Mouse (Mus musculus) neutrophil, adult 5-6 weeks (primary cell): ENCODE measurements around the gene Plekhm3. TPM values are rescaled to one million over a fixed set of nuclear protein-coding genes. Genes with fewer than 3 reads are reported as not detected.
A peak's percentile ranks its signal among the peaks of the same experiment; 100 is the strongest.
"Not testable (repeated sequence)": the region's sequence is repeated elsewhere in the genome, so short reads cannot be mapped to it uniquely, and the experiment has no call there.

Experiments
- ATAC-seq: fragments of 151-379, 151-347 bp; 2 replicates; pipeline ENCODE4 v1.8.0; 2017; ENCODE audit warnings: mild to moderate bottlenecking, moderate TSS enrichment; ENCODE audit not compliant: insufficient number of reproducible peaks, poor library complexity, low FRiP score, severe bottlenecking; ENCODE audit errors: extremely low read depth
- total RNA-seq: library from RNA; stranded (forward); fragments of 200-1000 nt; gene quantifications from 2 replicates; pipeline ENCODE4 v1.2.3, GENCODE M21; 2017

Gene Plekhm3
- 60.1 and 63.2 TPM in 2 replicates for total RNA-seq

- ATAC-seq, result peak; percentile 60
Measured at GRCm38 (mm10) chr1:64956479-64956961, at the start of gene Plekhm3. Plekhm3 (minus strand) TSS chr1:64956824.

- no peak for ATAC-seq
Measured at GRCm38 (mm10) chr1:65005575-65005974, 49.0 kb upstream of the Plekhm3 start.

GRCm38 (mm10) chr1:65004526-65004925 is 47.9 kb upstream of the Plekhm3 start:
- no peak for ATAC-seq

GRCm38 (mm10) chr1:64993206-64993605 is 36.6 kb upstream of the Plekhm3 start:
- ATAC-seq, result no peak

DNA sequence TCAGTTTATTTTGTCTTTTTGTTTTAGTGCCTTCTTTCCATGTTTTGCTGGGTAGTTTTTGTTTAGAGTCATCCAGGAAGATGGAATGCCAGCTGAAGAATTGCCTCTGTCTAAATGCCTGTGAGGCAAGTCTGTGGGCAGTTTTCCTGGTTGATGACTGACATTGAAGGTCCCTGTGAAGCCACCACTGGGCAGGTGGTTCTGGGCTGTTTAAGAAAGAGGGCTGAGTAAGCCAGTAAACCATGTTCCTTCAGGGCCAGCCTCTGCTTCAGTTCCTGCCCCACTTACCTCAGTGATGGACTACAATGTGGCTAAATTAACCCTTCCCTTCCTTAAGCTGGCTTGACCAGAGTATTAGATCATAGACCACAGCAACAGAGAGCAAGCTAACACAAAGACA is 31.6 kb upstream of the Plekhm3 start:
- no peak for ATAC-seq

DNA sequence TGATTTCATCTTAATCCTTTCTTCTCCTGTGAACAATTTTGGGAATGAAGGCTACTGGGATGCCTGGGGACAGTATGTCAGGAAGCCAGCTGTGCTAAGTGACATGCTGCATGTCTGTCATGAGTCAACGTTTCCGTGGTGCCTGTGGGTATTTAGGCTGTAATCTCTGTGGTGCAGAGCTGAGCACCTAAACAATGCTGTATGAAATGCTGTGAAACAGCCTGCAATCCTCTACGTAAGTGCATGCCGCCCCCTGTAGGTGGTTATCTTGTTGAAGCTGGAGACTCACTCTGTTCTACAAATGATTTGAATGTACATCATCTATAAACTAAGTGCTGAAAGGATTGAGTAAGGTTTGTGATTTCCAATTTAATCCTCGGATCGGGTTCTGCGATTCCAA is 29.5 kb upstream of the Plekhm3 start:
- peak; percentile 85 for ATAC-seq

DNA sequence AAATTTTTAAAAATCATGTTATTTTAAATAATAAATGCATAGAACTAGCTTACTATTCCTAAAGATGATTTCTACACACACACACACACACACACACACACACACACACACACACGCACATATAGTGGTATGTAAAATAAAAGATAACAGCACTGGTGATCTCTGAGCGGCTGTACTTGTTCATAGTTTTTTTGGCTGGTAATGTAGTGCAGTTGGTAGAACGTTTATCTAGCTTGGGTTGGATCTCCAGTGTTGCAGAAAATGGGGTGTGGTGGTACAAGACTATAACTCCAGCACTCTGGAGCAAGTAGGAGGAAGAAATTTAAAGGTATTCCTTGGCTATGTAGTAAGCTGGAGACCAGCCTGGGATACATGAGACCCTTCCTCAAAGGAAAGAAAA is 26.6 kb upstream of the Plekhm3 start:
- ATAC-seq, result no peak

DNA sequence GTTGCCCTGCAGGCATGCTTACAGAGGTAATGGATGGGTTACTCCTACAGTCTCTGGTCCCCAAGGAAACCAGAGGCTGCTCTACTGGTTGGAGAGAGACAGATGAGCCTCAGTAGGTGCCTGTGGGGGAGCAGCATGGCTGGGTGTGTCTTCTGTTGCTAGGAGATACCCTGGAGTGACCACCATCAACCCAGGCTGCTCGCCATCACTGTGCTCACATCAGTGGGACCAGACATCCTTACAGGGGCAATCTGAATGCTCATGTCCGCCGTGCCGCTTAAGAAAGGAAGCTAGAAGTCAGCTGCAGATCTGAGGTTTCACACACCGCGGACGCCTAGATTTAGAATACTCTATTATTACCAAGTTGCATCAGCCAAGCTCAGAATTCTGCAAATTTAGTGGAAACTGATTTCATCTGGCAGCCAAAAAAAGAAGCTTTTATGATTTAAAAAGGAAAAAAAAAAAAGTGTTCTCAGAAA is 21.7 kb upstream of the Plekhm3 start:
- ATAC-seq, result no peak

DNA sequence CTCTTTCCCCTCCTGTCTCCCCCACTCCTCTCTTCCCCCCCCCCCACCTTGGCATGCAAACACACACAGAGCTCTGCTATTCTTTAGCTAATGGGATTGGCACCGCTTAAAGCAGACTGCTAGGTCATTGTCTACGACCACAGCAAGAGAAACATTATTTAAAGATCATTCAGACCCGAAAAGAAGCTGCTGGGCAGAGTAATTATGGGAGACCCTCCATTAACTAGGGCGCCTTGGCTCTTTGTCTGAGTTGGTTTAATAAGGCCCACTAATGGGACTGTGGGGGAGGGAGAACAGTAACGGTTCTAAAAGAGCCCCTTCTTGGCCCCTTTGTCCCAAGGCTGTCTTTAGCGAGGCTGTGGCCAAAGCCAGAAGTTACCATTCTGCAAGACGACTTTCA is 18.7 kb upstream of the Plekhm3 start:
- no peak for ATAC-seq

DNA sequence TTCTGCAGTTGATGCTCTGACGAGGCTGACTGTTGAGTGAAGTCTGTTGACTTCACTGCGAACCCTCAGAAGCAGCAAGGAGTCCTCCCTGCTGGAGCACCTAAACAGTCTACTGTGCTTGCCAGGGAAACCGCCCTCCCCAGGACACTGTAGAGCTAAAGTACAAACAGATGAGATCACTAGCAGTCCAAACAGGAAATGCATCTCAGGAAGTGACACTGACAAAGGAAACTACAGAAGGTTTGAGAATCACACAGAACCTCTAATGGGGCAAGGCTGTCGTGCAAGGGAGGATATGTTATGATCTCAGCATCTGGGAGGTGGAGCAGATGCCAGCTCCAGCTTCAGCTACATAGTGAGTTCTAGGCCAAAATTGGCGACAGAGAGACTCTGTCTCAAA is 14.1 kb upstream of the Plekhm3 start:
- ATAC-seq, result peak; percentile 60; the same call in 1 of the 2 replicates

DNA sequence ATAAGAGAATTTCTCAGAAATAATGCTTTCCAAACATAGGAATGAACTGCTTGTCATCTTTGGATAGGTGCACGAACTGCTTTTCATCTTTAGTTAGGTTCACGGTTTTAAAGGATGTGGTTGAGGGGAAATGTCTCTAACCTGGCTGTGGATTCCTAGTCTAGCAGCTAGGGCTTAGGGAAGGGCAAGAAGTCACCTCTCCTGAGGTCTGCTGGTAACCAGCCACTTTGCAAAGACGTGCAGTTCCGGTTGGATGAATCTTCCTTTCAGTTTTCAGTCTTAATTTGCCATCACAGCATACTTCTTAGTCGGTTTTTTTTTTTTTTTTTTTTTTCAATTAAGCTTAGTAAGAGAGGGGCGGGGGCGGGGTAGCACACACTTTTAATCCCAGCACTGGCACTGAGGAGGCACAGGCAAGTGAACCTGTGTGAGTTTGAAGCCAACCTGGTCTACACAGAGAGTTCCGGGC is 431 bp upstream of the Plekhm3 start:
- peak; percentile 49 for ATAC-seq

DNA sequence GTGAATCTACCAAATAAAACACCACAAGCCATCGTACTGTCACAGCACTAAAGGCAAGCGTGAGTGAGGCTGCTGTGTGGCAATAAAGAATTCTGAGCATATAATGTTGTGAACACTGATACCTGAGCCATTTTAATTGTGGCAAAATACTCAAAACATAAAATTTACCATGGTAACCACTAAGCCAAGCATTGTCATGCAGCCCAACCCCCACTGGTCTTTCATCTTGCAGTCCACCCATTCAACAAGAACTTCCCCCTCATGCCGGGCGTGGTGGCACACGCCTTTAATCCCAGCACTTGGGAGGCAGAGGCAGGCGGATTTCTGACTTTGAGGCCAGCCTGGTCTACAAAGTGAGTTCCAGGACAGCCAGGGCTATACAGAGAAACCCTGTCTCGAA is 1.8 kb downstream of the Plekhm3 start:
- not testable (repeated sequence) for ATAC-seq

GRCm38 (mm10) chr1:64950271-64950670 is 6.4 kb downstream of the Plekhm3 start:
- ATAC-seq, result no peak

- ATAC-seq, result peak; percentile 71
Measured at GRCm38 (mm10) chr1:64949377-64949776, 7.2 kb downstream of the Plekhm3 start.

- no peak for ATAC-seq
Measured at GRCm38 (mm10) chr1:64946106-64946505, 10.5 kb downstream of the Plekhm3 start.

- ATAC-seq, result no peak
Measured at GRCm38 (mm10) chr1:64945214-64945785, 11.3 kb downstream of the Plekhm3 start.

DNA sequence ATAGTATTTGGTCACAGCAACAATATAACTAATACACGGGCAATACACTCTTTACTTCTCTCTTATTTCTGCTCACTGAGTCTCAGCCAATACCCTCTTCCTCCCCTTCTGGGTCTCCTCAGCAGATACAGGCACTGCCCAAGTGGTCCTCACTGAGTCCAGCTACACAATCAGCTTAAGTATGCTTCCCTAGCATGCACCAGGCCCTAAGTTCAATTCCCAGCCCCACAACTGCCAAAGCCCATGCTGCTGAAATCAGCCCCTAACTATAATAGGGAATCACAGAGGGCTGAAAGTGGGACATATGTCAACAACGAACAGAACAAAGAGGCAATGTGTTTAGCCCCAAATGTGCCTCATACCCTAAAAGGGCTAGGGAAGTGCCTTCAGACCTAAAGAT is 11.9 kb downstream of the Plekhm3 start:
- ATAC-seq, result no peak

DNA sequence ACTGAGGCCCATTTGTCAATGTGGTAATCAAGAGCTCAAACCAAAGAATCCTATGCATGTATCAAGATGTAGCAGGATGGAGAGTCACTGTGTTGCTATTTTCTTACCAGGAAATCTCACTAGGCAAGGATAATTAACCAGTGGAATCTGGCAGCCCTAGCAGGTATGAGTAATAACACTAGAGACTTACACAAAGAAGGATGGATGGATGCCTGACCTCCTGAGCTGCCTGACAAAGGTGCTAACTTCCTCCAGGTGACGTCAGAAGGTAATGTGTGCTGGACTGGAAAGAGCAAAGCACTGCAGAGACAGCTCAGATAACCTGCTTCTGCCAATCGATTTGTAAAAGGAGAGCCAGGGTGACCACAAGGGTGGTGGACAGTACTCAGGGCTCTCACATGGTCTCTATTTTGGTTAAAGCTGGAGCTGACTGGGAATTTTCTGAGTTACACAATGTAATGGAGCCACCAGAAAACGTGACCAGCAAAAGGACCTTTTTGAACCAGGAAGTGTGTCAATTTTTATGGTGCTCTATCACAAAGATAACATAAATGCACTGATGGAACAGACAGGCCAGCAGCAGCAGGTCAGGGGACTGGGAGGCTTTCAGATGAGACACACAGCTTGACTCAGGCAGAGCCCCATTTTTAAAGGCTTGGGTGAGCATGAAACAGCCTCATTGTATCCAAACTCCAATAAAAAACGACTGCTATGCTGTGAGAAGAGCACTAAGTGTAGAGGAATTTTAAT is 14.4 kb downstream of the Plekhm3 start:
- ATAC-seq, result no peak

GRCm38 (mm10) chr1:64938907-64939306 is 17.7 kb downstream of the Plekhm3 start:
- ATAC-seq, result no peak

GRCm38 (mm10) chr1:64937692-64938091 is 18.9 kb downstream of the Plekhm3 start:
- no peak for ATAC-seq
